Mouse (Mus musculus) liver, embryonic 11.5 days (tissue): Measurements from ENCODE around the gene Tmem178b. TPM values are rescaled to one million over a fixed set of nuclear protein-coding genes. Genes with fewer than 3 reads are reported as not detected.

Source experiments
- ATAC-seq: fragments of 200-750 bp; cut with Nextera tagmentation; replicated peaks from 2 replicates; pipeline ENCODE4 v1.8.0; 2017; ENCODE audit warnings: moderate number of reproducible peaks, mild to moderate bottlenecking, moderate TSS enrichment, moderate library complexity; ENCODE audit not compliant: low FRiP score
- DNase-seq: peaks from one replicate; pipeline ENCODE4 v3.0.0-alpha.2; 2017; ENCODE audit warnings: low spot score
- H3K27ac ChIP-seq: fragments of 300-500 bp; sonication (generic); 2 replicates; pipeline ENCODE4 v1.5.1; 2014; ENCODE audit warnings: mild to moderate bottlenecking, low read depth, low read length, control low read depth
- H3K27me3 ChIP-seq: fragments of 300-500 bp; sonication (generic); replicated peaks from 2 replicates; pipeline ENCODE4 v1.6.1; 2014; ENCODE audit warnings: low read length, mixed read lengths; ENCODE audit not compliant: control insufficient read depth, insufficient read depth
- H3K36me3 ChIP-seq: fragments of 300-500 bp; sonication (generic); 2 replicates; pipeline ENCODE4 v1.6.1; 2014; ENCODE audit warnings: mild to moderate bottlenecking, low read length, moderate library complexity, mixed read lengths; ENCODE audit not compliant: control insufficient read depth, insufficient read depth
- H3K4me1 ChIP-seq: fragments of 300-500 bp; sonication (generic); replicated peaks from 2 replicates; pipeline ENCODE4 v1.6.1; 2014; ENCODE audit warnings: low read length, mixed read lengths; ENCODE audit not compliant: control insufficient read depth, insufficient read depth
- H3K4me2 ChIP-seq: fragments of 300-500 bp; sonication (generic); 2 replicates; pipeline ENCODE4 v1.6.1; 2014; ENCODE audit warnings: mild to moderate bottlenecking, control low read depth, moderate library complexity
- H3K4me3 ChIP-seq: fragments of 300-500 bp; sonication (generic); 2 replicates; pipeline ENCODE4 v1.5.1; 2014; ENCODE audit warnings: low read depth, low read length, control low read depth
- H3K9ac ChIP-seq: fragments of 300-500 bp; sonication (generic); 2 replicates; pipeline ENCODE4 v1.6.1; 2014; ENCODE audit warnings: low read depth, low read length, control low read depth
- H3K9me3 ChIP-seq: fragments of 300-500 bp; sonication (generic); 2 replicates; pipeline ENCODE4 v1.6.1; 2016; ENCODE audit warnings: low read length, inconsistent platforms, mixed read lengths; ENCODE audit not compliant: control insufficient read depth
- WGBS: fragments of 180-500 bp; shearing (Covaris S2); extraction: QIAGEN DNeasy Blood & Tissue Kit; methylation state at CpG from one replicate; pipeline ENCODE4 v1.1.7; 2014; 5-methylcytosine and 5-hydroxymethylcytosine counted together
- polyA plus RNA-seq: library from polyadenylated mRNA; unstranded; fragments of >200 nt; fragmentation: Nextera tagmentation; extraction: Ambion mirVana; gene quantifications from 2 replicates; pipeline ENCODE4 v1.2.1, GENCODE M21; 2014

Tmem178b gene
- polyA plus RNA-seq, 1 experiment from 2014 or later: 0.15 TPM

- H3K4me2 ChIP-seq: no peak overlapping the region
- DNase-seq (no peak), ATAC-seq (no peak)
- H3K36me3 ChIP-seq: no peaks in the 10 kb centered on the region
- H3K9ac ChIP-seq: no peak overlapping the region
- no peaks in the 10 kb centered on the region for H3K4me1 ChIP-seq
- no peak overlapping the region for H3K4me3 ChIP-seq
- H3K27ac ChIP-seq: no peak overlapping the region
- WGBS: 80% methylated on average over 2 of the region's 2 CpGs
- no peaks in the 10 kb centered on the region for H3K27me3 ChIP-seq
- H3K9me3 ChIP-seq: no peaks in the 10 kb centered on the region
These were observed 42.7 kb downstream of the Tmem178b start for GRCm38 (mm10) chr6:39915636-39916281.

- Histone ChIP-seq H3K4me1 (no peaks in the 10 kb centered on the region), H3K9me3 (no peaks in the 10 kb centered on the region), H3K4me3 (no peak overlapping the region), H3K9ac (no peak overlapping the region), H3K27me3 (no peaks in the 10 kb centered on the region), H3K36me3 (no peaks in the 10 kb centered on the region), H3K4me2 (no peak overlapping the region), H3K27ac (no peak overlapping the region)
- ATAC-seq: no peak
- no peak for DNase-seq
- WGBS: 77% methylated on average over 4 of the region's 4 CpGs
These were observed 43.4 kb downstream of the Tmem178b start for GRCm38 (mm10) chr6:39916514-39916913.

- no peak overlapping the region for H3K9ac ChIP-seq
These were observed 44.2 kb downstream of the Tmem178b start for GRCm38 (mm10) chr6:39917242-39917641.

DNA sequence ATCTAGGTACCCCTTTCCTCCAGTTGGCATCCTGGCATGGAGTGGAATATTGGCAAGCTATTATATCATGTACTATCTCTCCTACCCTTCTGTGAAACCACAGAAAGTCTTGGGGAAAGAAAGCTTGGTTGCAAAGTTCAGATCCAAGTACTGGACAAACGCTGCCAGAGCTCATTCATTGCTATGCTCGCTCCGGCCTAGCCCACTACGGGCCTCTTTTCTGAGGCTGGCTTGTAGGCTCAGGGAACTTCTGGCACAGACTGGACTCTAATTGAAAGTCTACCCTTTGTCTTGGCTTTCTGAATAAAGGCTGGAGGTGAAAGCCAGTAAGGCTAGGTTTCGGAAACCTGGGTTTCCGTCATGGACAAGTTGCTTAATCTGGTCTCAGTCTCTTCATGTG is 44.7 kb downstream of the Tmem178b start:
- no peak for ATAC-seq
- H3K27me3 ChIP-seq: no peaks in the 10 kb centered on the region
- no peak overlapping the region for H3K27ac ChIP-seq

More at GRCm38 (mm10) chr6:39917242-39917641, 44.2 kb downstream of the Tmem178b start:
- H3K4me3 ChIP-seq: no peak overlapping the region
- no peaks in the 10 kb centered on the region for H3K27me3 ChIP-seq
- H3K36me3 ChIP-seq: no peaks in the 10 kb centered on the region
- H3K9me3 ChIP-seq: no peaks in the 10 kb centered on the region
- no peak overlapping the region for H3K27ac ChIP-seq
- 63% methylated on average over 8 of the region's 8 CpGs for WGBS
- no peak overlapping the region for H3K4me2 ChIP-seq
- DNase-seq (no peak), ATAC-seq (no peak)
- H3K4me1 ChIP-seq: no peaks in the 10 kb centered on the region

DNA sequence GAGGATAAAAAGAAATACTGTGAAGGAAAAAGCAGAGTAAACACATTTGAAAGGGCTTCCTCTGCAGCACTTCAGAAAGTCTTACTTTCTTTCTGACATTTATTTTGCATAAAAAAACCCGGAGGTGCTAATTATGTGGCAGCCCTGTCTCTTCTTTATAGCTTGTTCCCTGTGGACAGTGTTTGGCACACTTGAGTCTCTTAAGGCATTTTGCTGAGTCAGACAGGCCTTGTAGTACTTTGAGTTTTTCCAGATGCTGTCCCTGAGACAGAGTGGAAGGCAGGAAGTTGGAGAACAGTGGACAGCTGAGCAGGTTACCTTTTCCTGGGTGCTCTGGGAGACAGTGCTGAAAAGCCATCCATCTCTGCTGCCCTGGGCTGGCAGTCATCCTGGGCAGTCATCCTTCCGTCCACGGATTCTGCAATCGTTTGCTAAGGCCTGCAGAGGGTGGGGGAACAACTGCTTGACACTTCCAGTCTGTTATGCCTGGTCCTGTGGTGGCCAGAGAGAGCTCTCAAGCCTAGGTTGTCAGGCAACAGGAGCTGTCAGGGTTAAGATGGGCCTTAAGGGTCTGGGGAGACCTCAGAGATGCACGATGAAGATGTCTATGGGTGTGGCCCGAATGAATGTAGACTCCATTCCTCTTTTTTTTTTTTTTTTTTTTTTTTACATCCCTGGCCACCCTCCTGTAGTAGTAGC is 46.1 kb downstream of the Tmem178b start:
- H3K36me3 ChIP-seq: no peaks in the 10 kb centered on the region
- no peaks in the 10 kb centered on the region for H3K9me3 ChIP-seq
- DNase-seq (no peak), ATAC-seq (no peak)
- no peak overlapping the region for H3K4me2 ChIP-seq
- H3K4me3 ChIP-seq: no peak overlapping the region
- 72% methylated on average over 6 of the region's 6 CpGs for WGBS
- H3K27ac ChIP-seq: no peak overlapping the region
- H3K27me3 ChIP-seq: no peaks in the 10 kb centered on the region
- H3K4me1 ChIP-seq: no peaks in the 10 kb centered on the region
- H3K9ac ChIP-seq: no peak overlapping the region

More for the DNA sequence above, 44.7 kb downstream of the Tmem178b start:
- no peaks in the 10 kb centered on the region for H3K9me3 ChIP-seq
- DNase-seq: no peak
- no peak overlapping the region for H3K4me2 ChIP-seq
- H3K36me3 ChIP-seq: no peaks in the 10 kb centered on the region
- no peaks in the 10 kb centered on the region for H3K4me1 ChIP-seq
- 92% methylated on average over 6 of the region's 6 CpGs for WGBS
- no peak overlapping the region for H3K9ac ChIP-seq
- no peak overlapping the region for H3K4me3 ChIP-seq

DNA sequence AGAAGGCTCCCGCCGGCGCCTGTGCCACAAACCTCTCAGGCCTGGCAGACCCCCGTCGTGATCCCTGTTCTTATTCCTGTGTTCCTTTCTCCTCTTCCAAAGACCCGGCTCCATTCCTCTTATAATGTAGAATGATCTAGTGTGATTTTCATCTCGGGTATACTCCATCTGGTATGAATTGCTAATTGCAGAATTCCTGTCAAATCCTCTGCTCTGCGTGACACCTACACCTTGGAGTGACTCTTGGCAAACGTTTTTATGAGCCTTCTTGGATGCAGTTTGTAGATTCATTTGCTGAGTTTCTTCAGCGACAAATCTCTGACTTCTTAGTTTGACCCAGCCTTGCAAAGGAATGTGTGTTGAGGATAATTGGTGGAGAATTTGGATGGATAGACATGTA is 53.4 kb downstream of the Tmem178b start:
- ATAC-seq (no peak), DNase-seq (no peak)
- no peak overlapping the region for H3K9ac ChIP-seq
- no peaks in the 10 kb centered on the region for H3K4me1 ChIP-seq
- H3K27ac ChIP-seq: no peak overlapping the region
- H3K27me3 ChIP-seq: no peaks in the 10 kb centered on the region
- no peaks in the 10 kb centered on the region for H3K36me3 ChIP-seq
- H3K9me3 ChIP-seq: no peaks in the 10 kb centered on the region
- H3K4me3 ChIP-seq: no peak overlapping the region
- H3K4me2 ChIP-seq: no peak overlapping the region
- WGBS: 76% methylated on average over 7 of the region's 10 CpGs

- Histone ChIP-seq H3K4me1 (no peaks in the 10 kb centered on the region), H3K27ac (no peak overlapping the region), H3K27me3 (no peaks in the 10 kb centered on the region), H3K4me2 (no peak overlapping the region), H3K4me3 (no peak overlapping the region), H3K36me3 (no peaks in the 10 kb centered on the region), H3K9me3 (no peaks in the 10 kb centered on the region), H3K9ac (no peak overlapping the region)
- DNase-seq (no peak), ATAC-seq (no peak)
- 64% methylated on average over 3 of the region's 3 CpGs for WGBS
These were observed 63.5 kb downstream of the Tmem178b start for GRCm38 (mm10) chr6:39936590-39936989.

GRCm38 (mm10) chr6:39940920-39941319 is 67.8 kb downstream of the Tmem178b start:
- H3K4me3 ChIP-seq: no peak overlapping the region
- ATAC-seq: no peak
- H3K27ac ChIP-seq: no peak overlapping the region
- no peak overlapping the region for H3K9ac ChIP-seq
- no peak for DNase-seq
- no peaks in the 10 kb centered on the region for H3K4me1 ChIP-seq
- H3K9me3 ChIP-seq: no peaks in the 10 kb centered on the region
- no peak overlapping the region for H3K4me2 ChIP-seq
- H3K27me3 ChIP-seq: no peaks in the 10 kb centered on the region
- WGBS: 79% methylated on average over 7 of the region's 7 CpGs
- H3K36me3 ChIP-seq: no peaks in the 10 kb centered on the region

- Histone ChIP-seq H3K27me3 (no peaks in the 10 kb centered on the region), H3K9ac (no peak overlapping the region), H3K4me3 (no peak overlapping the region), H3K27ac (no peak overlapping the region), H3K36me3 (no peaks in the 10 kb centered on the region), H3K4me2 (no peak overlapping the region), H3K4me1 (no peaks in the 10 kb centered on the region), H3K9me3 (no peaks in the 10 kb centered on the region)
- no peak for DNase-seq
- 77% methylated on average over 9 of the region's 9 CpGs for WGBS
- no peak for ATAC-seq
These were observed 71.8 kb downstream of the Tmem178b start for GRCm38 (mm10) chr6:39944854-39945253.
